Mouse (Mus musculus): Measurements from ENCODE around the gene Ilkap. TPM values are rescaled to one million over a fixed set of nuclear protein-coding genes. Genes with fewer than 3 reads are reported as not detected.

The Ilkap gene
- total and polyA plus RNA-seq, 3 experiments: 131 to 145 TPM; not detected in 1

GRCm38 (mm10) chr1:91346892-91347291 is 51.7 kb downstream of the Ilkap start:
- H3K4me1 ChIP-seq (ENCODE audit: control insufficient read depth in 1 of 2, insufficient read depth in 2 of 2, low read length in 2 of 2): no peaks in the 10 kb centered on the region
- H3K36me3 ChIP-seq (ENCODE audit: control insufficient read depth in 1 of 2, insufficient read depth in 2 of 2, low read length in 2 of 2): no peaks in the 10 kb centered on the region
- no peaks in the 10 kb centered on the region; a peak in 1 of 4 replicates for H3K27me3 ChIP-seq (ENCODE audit: control insufficient read depth in 1 of 2, insufficient read depth in 2 of 2, low read length in 2 of 2)
- H3K9ac ChIP-seq (ENCODE audit: control insufficient read depth, low read depth, low read length, poor library complexity, severe bottlenecking): no peak overlapping the region
- no peak overlapping the region for H3K27ac ChIP-seq (ENCODE audit: control insufficient read depth, low read depth, low read length)
- H3K79me2 ChIP-seq (ENCODE audit: control insufficient read depth, insufficient read depth, low read length, poor library complexity): no peaks in the 10 kb centered on the region
- no peak overlapping the region for H3K4me3 ChIP-seq (ENCODE audit: control insufficient read depth in 1 of 2, insufficient read depth in 1 of 2, low read depth in 2 of 2, low read length in 2 of 2)
- TF ChIP-seq RAD21 (IDR thresholded peaks at IDR 0.05; ENCODE audit: low read depth, low read length) (peak; percentile 77), SMC3 (IDR thresholded peaks at IDR 0.05; ENCODE audit: low read depth, low read length) (peak; percentile 88), ZC3H11A (IDR thresholded peaks at IDR 0.05; ENCODE audit: low read depth, low read length) (peak; percentile 62; the same call in 1 of the 2 replicates), CTCF (IDR thresholded peaks at IDR 0.05 in 2 of 3, conservative IDR thresholded peaks at IDR 0.05 in 1 of 3; ENCODE audit: control insufficient read depth in 1 of 3, insufficient read depth in 1 of 3, low read depth in 2 of 3, low read length in 3 of 3, poor library complexity in 1 of 3, severe bottlenecking in 1 of 3) (peak; percentile 90 to 98 (median 90)), E2F4 (IDR thresholded peaks at IDR 0.05; ENCODE audit: borderline replicate concordance, low read depth, low read length) (no peak)
- DNase-seq (ENCODE audit: low read depth, low spot score): peak; percentile 79
- no peaks in the 10 kb centered on the region for H3K9me3 ChIP-seq (replicated peaks; ENCODE audit: insufficient read depth, low read length)

GRCm38 (mm10) chr1:91344921-91345685 is 53.5 kb downstream of the Ilkap start:
- no peak for DNase-seq (ENCODE audit: low read depth, low spot score)
- Histone ChIP-seq H3K4me1 (ENCODE audit: control insufficient read depth in 1 of 2, insufficient read depth in 2 of 2, low read length in 2 of 2) (no peaks in the 10 kb centered on the region), H3K36me3 (ENCODE audit: control insufficient read depth in 1 of 2, insufficient read depth in 2 of 2, low read length in 2 of 2) (no peaks in the 10 kb centered on the region)

GRCm38 (mm10) chr1:91344001-91344400 is 54.6 kb downstream of the Ilkap start:
- Histone ChIP-seq H3K4me3 (ENCODE audit: control insufficient read depth in 1 of 2, insufficient read depth in 1 of 2, low read depth in 2 of 2, low read length in 2 of 2) (no peak overlapping the region), H3K9ac (ENCODE audit: control insufficient read depth, low read depth, low read length, poor library complexity, severe bottlenecking) (no peak overlapping the region), H3K27ac (ENCODE audit: control insufficient read depth, low read depth, low read length) (no peak overlapping the region), H3K9me3 (replicated peaks; ENCODE audit: insufficient read depth, low read length) (no peaks in the 10 kb centered on the region), H3K36me3 (ENCODE audit: control insufficient read depth in 1 of 2, insufficient read depth in 2 of 2, low read length in 2 of 2) (no peaks in the 10 kb centered on the region), H3K4me1 (ENCODE audit: control insufficient read depth in 1 of 2, insufficient read depth in 2 of 2, low read length in 2 of 2) (no peaks in the 10 kb centered on the region), H3K79me2 (ENCODE audit: control insufficient read depth, insufficient read depth, low read length, poor library complexity) (no peaks in the 10 kb centered on the region), H3K27me3 (ENCODE audit: control insufficient read depth in 1 of 2, insufficient read depth in 2 of 2, low read length in 2 of 2) (no peaks in the 10 kb centered on the region; a peak in 1 of 4 replicates)
- DNase-seq (ENCODE audit: low read depth, low spot score): no peak
- no peak for TF ChIP-seq ZMIZ1 (IDR thresholded peaks at IDR 0.05; ENCODE audit: low read depth, low read length)
- TF ChIP-seq BHLHE40 (IDR thresholded peaks at IDR 0.05; ENCODE audit: borderline replicate concordance, low read depth, low read length): no peak
- TF ChIP-seq SIN3A (IDR thresholded peaks at IDR 0.05; ENCODE audit: low read length): no peak
- TF ChIP-seq MAFK (IDR thresholded peaks at IDR 0.05; ENCODE audit: borderline replicate concordance, low read depth, low read length): no peak
- no peak for TF ChIP-seq ZNF384 (IDR thresholded peaks at IDR 0.05; ENCODE audit: low read depth, low read length)
- no peak for TF ChIP-seq RCOR1 (IDR thresholded peaks at IDR 0.05; ENCODE audit: low read depth, low read length)
- no peak for TF ChIP-seq POLR2AphosphoS5 (IDR thresholded peaks at IDR 0.05; ENCODE audit: borderline replicate concordance, low read depth, low read length)
- no peak for TF ChIP-seq TAL1 (IDR thresholded peaks at IDR 0.05; ENCODE audit: low read length)
- TF ChIP-seq MXI1 (IDR thresholded peaks at IDR 0.05; ENCODE audit: low read depth, low read length): no peak
- TF ChIP-seq MEF2A (IDR thresholded peaks at IDR 0.05; ENCODE audit: extremely low read depth, insufficient replicate concordance, low read depth, low read length, poor library complexity, severe bottlenecking): no peak
- no peak for TF ChIP-seq ZC3H11A (IDR thresholded peaks at IDR 0.05; ENCODE audit: low read depth, low read length)
- TF ChIP-seq CHD2 (IDR thresholded peaks at IDR 0.05; ENCODE audit: low read length): no peak
- TF ChIP-seq MYC (IDR thresholded peaks at IDR 0.05; ENCODE audit: low read depth, low read length): no peak
- TF ChIP-seq ZKSCAN1 (IDR thresholded peaks at IDR 0.05; ENCODE audit: low read depth, low read length): no peak

More at GRCm38 (mm10) chr1:91344921-91345685, 53.5 kb downstream of the Ilkap start:
- TF ChIP-seq GABPA (IDR thresholded peaks at IDR 0.05; ENCODE audit: low read depth, low read length) (no peak), ELF1 (IDR thresholded peaks at IDR 0.05; ENCODE audit: low read depth, low read length) (no peak), USF2 (IDR thresholded peaks at IDR 0.05; ENCODE audit: borderline replicate concordance in 1 of 2, insufficient read depth in 1 of 2, low read depth in 1 of 2, low read length in 2 of 2) (no peak), MYB (IDR thresholded peaks at IDR 0.05; ENCODE audit: low read depth, low read length) (no peak), TAL1 (IDR thresholded peaks at IDR 0.05; ENCODE audit: low read length) (no peak), MEF2A (IDR thresholded peaks at IDR 0.05; ENCODE audit: extremely low read depth, insufficient replicate concordance, low read depth, low read length, poor library complexity, severe bottlenecking) (no peak), NELFE (IDR thresholded peaks at IDR 0.05; ENCODE audit: low read depth, low read length) (no peak), CTCF (IDR thresholded peaks at IDR 0.05 in 2 of 3, conservative IDR thresholded peaks at IDR 0.05 in 1 of 3; ENCODE audit: control insufficient read depth in 1 of 3, insufficient read depth in 1 of 3, low read depth in 2 of 3, low read length in 3 of 3, poor library complexity in 1 of 3, severe bottlenecking in 1 of 3) (no peak), TBP (IDR thresholded peaks at IDR 0.05; ENCODE audit: low read depth, low read length) (no peak), NRF1 (IDR thresholded peaks at IDR 0.05; ENCODE audit: insufficient read depth, low read depth, low read length, poor library complexity, severe bottlenecking) (no peak), ZMIZ1 (IDR thresholded peaks at IDR 0.05; ENCODE audit: low read depth, low read length) (no peak), RCOR1 (IDR thresholded peaks at IDR 0.05; ENCODE audit: low read depth, low read length) (no peak), KAT2A (conservative IDR thresholded peaks at IDR 0.05; ENCODE audit: low read depth, low read length) (no peak), CHD1 (IDR thresholded peaks at IDR 0.05; ENCODE audit: low read depth, low read length) (no peak), MAZ (IDR thresholded peaks at IDR 0.05; ENCODE audit: low read depth, low read length) (no peak), MXI1 (IDR thresholded peaks at IDR 0.05; ENCODE audit: low read depth, low read length) (no peak), CHD2 (IDR thresholded peaks at IDR 0.05; ENCODE audit: low read length) (no peak)
- Histone ChIP-seq H3K27me3 (ENCODE audit: control insufficient read depth in 1 of 2, insufficient read depth in 2 of 2, low read length in 2 of 2) (no peaks in the 10 kb centered on the region; a peak in 1 of 4 replicates), H3K9ac (ENCODE audit: control insufficient read depth, low read depth, low read length, poor library complexity, severe bottlenecking) (no peak overlapping the region), H3K9me3 (replicated peaks; ENCODE audit: insufficient read depth, low read length) (no peaks in the 10 kb centered on the region), H3K4me3 (ENCODE audit: control insufficient read depth in 1 of 2, insufficient read depth in 1 of 2, low read depth in 2 of 2, low read length in 2 of 2) (no peak overlapping the region), H3K27ac (ENCODE audit: control insufficient read depth, low read depth, low read length) (no peak overlapping the region), H3K79me2 (ENCODE audit: control insufficient read depth, insufficient read depth, low read length, poor library complexity) (no peaks in the 10 kb centered on the region)
